Mouse (Mus musculus) neutrophil, adult 5-6 weeks (primary cell): ENCODE data around the gene Vmn1r159. TPM values are rescaled to one million over a fixed set of nuclear protein-coding genes. Genes with fewer than 3 reads are reported as not detected.
"Not testable (repeated sequence)": the region's sequence is repeated elsewhere in the genome, so short reads cannot be mapped to it uniquely, and the experiment has no call there.

Experiments used
- ATAC-seq: fragments of 151-379, 151-347 bp; 2 replicates; pipeline ENCODE4 v1.8.0; 2017; ENCODE audit warnings: mild to moderate bottlenecking, moderate TSS enrichment; ENCODE audit not compliant: insufficient number of reproducible peaks, poor library complexity, low FRiP score, severe bottlenecking; ENCODE audit errors: extremely low read depth
- total RNA-seq: library from RNA; stranded (forward); fragments of 200-1000 nt; gene quantifications from 2 replicates; pipeline ENCODE4 v1.2.3, GENCODE M21; 2017

Vmn1r159 gene
- not detected in 2 replicates for total RNA-seq

DNA sequence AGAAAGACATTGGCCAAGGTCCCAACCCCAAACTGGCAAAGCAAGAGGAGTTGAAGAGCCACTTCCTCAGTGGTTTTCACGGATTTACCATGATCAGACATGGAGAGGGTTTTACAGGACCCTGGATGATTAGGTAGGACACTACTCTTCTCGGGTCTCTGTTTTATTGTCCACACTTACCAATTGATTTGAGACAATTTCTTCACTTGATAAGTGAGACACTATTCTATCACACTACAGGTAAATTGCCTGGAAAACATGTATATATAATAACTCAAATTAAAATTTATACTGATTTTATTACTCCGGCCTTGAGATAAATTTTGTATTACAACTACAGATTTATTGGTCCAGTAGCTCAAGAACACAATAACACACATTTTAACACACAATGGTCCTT lies at the start of gene Vmn1r159:
TSS of gene Vmn1r159 (minus strand) at position 101 of the 400 bp plus-strand sequence.
- ATAC-seq = not testable (repeated sequence)

DNA sequence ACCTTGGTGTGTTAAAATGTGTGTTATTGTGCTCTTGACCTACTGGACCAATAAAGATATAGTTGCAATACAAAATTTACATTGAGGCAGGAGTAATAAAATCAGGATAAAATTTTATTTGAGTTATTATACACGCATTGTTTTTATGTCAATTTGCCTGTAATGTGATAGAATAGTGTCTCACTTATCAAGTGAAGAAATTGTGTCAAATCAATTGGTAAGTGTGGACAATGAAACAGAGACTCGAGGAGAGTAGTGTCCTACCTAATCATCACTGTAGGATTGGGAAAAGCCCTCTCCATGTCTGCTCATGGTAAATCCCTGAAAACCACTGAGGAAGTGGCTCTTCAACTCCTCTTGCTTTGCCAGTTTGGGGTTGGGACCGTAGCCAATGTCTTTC lies 27.5 kb upstream of the Vmn1r159 start, which contains the start of gene Vmn1r160:
TSS of gene Vmn1r160 (plus strand) at position 301 of the 400 bp plus-strand sequence.
- not testable (repeated sequence) for ATAC-seq

Other genes starting within 250 kb of the Vmn1r159 start
- gene Vmn1r155, start 185.6 kb downstream of the Vmn1r159 start, total RNA-seq = not detected in 2 replicates
- gene Gm8693, start 151.3 kb downstream of the Vmn1r159 start, total RNA-seq = not detected in 2 replicates
- gene Gm4567, start 123.9 kb downstream of the Vmn1r159 start, total RNA-seq = not detected in 2 replicates
- not detected in 2 replicates for gene Vmn1r157, start 81.9 kb downstream of the Vmn1r159 start, total RNA-seq
- gene Vmn1r158, start 52.8 kb downstream of the Vmn1r159 start, total RNA-seq = not detected in 2 replicates
- gene Vmn1r160, start 27.6 kb upstream of the Vmn1r159 start, total RNA-seq = not detected in 2 replicates
- not detected in 2 replicates for gene Gm4214, start 141.1 kb upstream of the Vmn1r159 start, total RNA-seq
- not detected in 2 replicates for gene Gm4216, start 176.3 kb upstream of the Vmn1r159 start, total RNA-seq
- gene Vmn1r163, start 211.9 kb upstream of the Vmn1r159 start, total RNA-seq = not detected in 2 replicates
- not detected in 2 replicates for gene Gm8720, start 223.9 kb upstream of the Vmn1r159 start, total RNA-seq